Mouse (Mus musculus) cerebellum, adult 2 months (tissue): ENCODE results near the gene Tmem135. TPM values are rescaled to one million over a fixed set of nuclear protein-coding genes. Genes with fewer than 3 reads are reported as not detected.

ENCODE experiments used
- DNase-seq, 2 experiments: peaks; one replicate each; pipeline ENCODE4 v3.0.0; 2021
- H3K27ac ChIP-seq: fragments of 200-500 bp; 2 replicates; pipeline ENCODE4 v1.5.1; 2012; ENCODE audit warnings: low read length, control low read depth, inconsistent platforms; ENCODE audit not compliant: insufficient read depth
- H3K27me3 ChIP-seq: fragments of 200-500 bp; 2 replicates; pipeline ENCODE4 v1.6.1; 2012; ENCODE audit warnings: inconsistent platforms, mild to moderate bottlenecking, low read length, moderate library complexity; ENCODE audit not compliant: control insufficient read depth, insufficient read depth
- H3K4me1 ChIP-seq: fragments of 200-500 bp; 2 replicates; pipeline ENCODE4 v1.6.1; 2011; ENCODE audit warnings: low read length; ENCODE audit not compliant: control insufficient read depth, insufficient read depth
- H3K4me3 ChIP-seq: fragments of 200-500 bp; replicated peaks from 2 replicates; pipeline ENCODE3; 2011; ENCODE audit warnings: mild to moderate bottlenecking, low read depth, low read length, control low read depth; ENCODE audit not compliant: insufficient read depth
- CTCF ChIP-seq: fragments of 200-500 bp; IDR thresholded peaks from 2 replicates; pipeline ENCODE4 v1.5.1; 2011; ENCODE audit warnings: low read depth, mild to moderate bottlenecking, control low read depth, low read length, moderate library complexity, borderline replicate concordance; ENCODE audit not compliant: insufficient read depth
- POLR2A ChIP-seq: fragments of 200-500 bp; IDR thresholded peaks from 2 replicates; pipeline ENCODE4 v1.6.1; 2011; ENCODE audit warnings: low read length, control low read depth, borderline replicate concordance; ENCODE audit not compliant: insufficient read depth
- WGBS: fragments of 180-500 bp; shearing (Covaris S2); methylation state at CpG from one replicate; pipeline ENCODE4 v1.1.7; 2018; 5-methylcytosine and 5-hydroxymethylcytosine counted together
- polyA plus RNA-seq: library from polyadenylated mRNA; depleted of rRNA; stranded (reverse); fragments of >200 nt; gene quantifications from 2 replicates; pipeline ENCODE4 v1.2.3, GENCODE M21; 2012

Tmem135 gene
- polyA plus RNA-seq, 1 experiment, result 42.7 TPM

DNA sequence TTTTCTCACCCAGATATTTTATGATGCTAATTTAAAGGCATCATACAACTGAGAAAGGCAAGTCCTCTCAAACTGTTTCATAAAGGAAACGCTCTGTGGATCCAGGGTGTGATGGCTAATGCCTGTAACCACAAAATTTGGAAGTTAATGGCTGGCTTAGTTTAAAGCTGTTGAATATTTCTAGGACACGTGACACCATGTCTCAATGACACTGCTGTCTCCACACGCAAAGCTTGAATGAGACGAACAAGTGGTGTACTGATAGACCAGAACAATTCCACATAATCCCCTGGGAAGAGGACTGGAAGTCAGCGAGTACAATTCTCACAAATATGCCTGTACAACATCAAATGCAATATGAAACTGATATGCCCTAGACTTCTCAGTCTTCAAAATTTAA, 200.9 kb downstream of the Tmem135 start:
- no peak overlapping the region for H3K4me3 ChIP-seq
- H3K4me1 ChIP-seq, result peaks cover 8% of the 10 kb centered on the region
- no peak for DNase-seq
- WGBS, result 85% methylated on average over 5 of the region's 5 CpGs
- TF ChIP-seq POLR2A (no peak), CTCF (no peak)
- no peaks in the 10 kb centered on the region for H3K27me3 ChIP-seq
- H3K27ac ChIP-seq, result no peak overlapping the region

DNA sequence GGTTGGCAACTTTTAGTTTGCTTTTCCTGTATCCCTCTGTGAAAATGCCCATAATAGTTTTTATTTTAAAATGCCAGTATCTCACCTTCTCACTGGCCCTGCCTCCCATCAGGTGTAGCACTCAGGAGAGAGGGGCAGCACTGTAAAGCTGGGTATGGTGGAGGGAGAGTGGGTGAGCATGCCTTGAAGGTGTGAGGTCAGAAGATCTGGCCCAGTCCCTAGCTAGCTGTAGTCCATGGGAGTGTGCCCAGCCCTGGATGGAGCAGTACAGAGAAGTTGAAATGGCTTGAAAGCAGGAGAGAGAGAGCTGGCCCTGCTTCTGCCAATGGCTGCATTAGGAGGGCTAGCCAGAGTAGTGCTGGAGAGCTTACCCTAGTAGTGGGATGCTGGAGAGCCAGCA, 202.1 kb downstream of the Tmem135 start:
- TF ChIP-seq POLR2A (no peak), CTCF (no peak)
- no peak overlapping the region for H3K4me3 ChIP-seq
- no peak overlapping the region; the same call in 1 of the 2 replicates for H3K27ac ChIP-seq
- no peaks in the 10 kb centered on the region for H3K27me3 ChIP-seq
- H3K4me1 ChIP-seq, result peaks cover 8% of the 10 kb centered on the region
- DNase-seq, result no peak

DNA sequence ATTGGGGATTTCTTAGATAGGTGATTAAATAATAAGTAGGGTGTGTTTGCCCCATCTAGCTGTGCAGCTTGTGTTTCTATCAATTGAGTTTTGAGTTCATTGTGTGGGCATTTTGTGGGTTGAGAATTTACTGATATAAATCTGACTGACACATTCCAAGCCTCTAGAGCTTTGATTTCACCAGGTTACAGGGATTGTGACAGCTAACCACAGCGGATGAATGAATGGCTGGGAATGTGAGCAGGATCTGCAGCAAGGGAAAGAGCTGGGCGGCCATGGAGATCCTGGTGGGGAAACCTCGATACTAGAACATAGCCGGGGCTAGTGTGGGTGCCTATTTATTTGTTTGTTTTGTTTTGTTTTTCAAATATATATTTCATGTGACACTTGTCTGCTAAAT, 205.5 kb downstream of the Tmem135 start:
- no peak for DNase-seq
- H3K4me3 ChIP-seq, result no peak overlapping the region
- no peak overlapping the region for H3K27ac ChIP-seq
- peaks cover 8% of the 10 kb centered on the region for H3K4me1 ChIP-seq
- no peaks in the 10 kb centered on the region for H3K27me3 ChIP-seq
- 92% methylated on average over 4 of the region's 4 CpGs for WGBS
- TF ChIP-seq CTCF (no peak), POLR2A (no peak)

- WGBS, result 81% methylated on average over 5 of the region's 5 CpGs
- H3K4me1 ChIP-seq, result no peaks in the 10 kb centered on the region; the same call in 1 of the 2 replicates
- H3K4me3 ChIP-seq, result no peak overlapping the region
- H3K27ac ChIP-seq, result no peak overlapping the region
- DNase-seq, result no peak
- TF ChIP-seq POLR2A (no peak), CTCF (no peak)
- no peaks in the 10 kb centered on the region for H3K27me3 ChIP-seq
Observed at GRCm38 (mm10) chr7:89193459-89193858, 210.6 kb downstream of the Tmem135 start.

GRCm38 (mm10) chr7:89183928-89184327, 220.1 kb downstream of the Tmem135 start:
- no peak for TF ChIP-seq CTCF
- TF ChIP-seq POLR2A, result no peak
- Histone ChIP-seq H3K27ac (no peak overlapping the region), H3K4me3 (no peak overlapping the region), H3K4me1 (peaks cover 2% of the 10 kb centered on the region; the same call in 1 of the 2 replicates), H3K27me3 (no peaks in the 10 kb centered on the region)
- peak in 1 of 2 experiments; percentile 50 for DNase-seq
- 27% methylated on average over 4 of the region's 4 CpGs for WGBS

DNA sequence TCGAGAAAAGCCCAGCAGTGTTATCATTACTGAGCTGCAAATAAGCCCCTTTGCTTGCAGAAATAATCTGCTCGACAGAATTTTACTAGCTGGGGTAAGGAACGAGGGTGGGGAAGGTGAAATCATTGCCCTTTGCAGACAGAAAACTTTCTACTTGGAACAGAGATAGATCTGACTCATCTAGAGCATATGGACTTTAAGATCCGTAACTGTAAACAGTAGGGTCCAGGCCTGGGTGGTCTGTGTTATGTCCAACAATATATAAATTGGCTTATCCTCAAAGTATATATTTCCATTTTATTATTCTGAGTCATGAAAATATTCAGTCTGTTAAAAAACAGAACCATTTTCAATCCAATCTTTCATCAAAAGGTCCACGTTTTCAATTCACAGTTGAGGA, 221.1 kb downstream of the Tmem135 start:
- WGBS, result 82% methylated on average over 5 of the region's 5 CpGs
- no peak overlapping the region for H3K27ac ChIP-seq
- no peak overlapping the region for H3K4me3 ChIP-seq
- peaks cover 4% of the 10 kb centered on the region; the same call in 1 of the 2 replicates for H3K4me1 ChIP-seq
- TF ChIP-seq CTCF (no peak), POLR2A (no peak)
- H3K27me3 ChIP-seq, result no peaks in the 10 kb centered on the region
- DNase-seq, result no peak

- WGBS, result 68% methylated on average over 1 of the region's 1 CpGs
- Histone ChIP-seq H3K4me1 (peaks cover 6% of the 10 kb centered on the region; the same call in 1 of the 2 replicates), H3K27ac (no peak overlapping the region), H3K27me3 (no peaks in the 10 kb centered on the region), H3K4me3 (no peak overlapping the region)
- TF ChIP-seq CTCF (no peak), POLR2A (no peak)
- peak in 1 of 2 experiments; percentile 10 for DNase-seq
Observed at GRCm38 (mm10) chr7:89181285-89181684, 222.7 kb downstream of the Tmem135 start.

- H3K4me3 ChIP-seq, result no peak overlapping the region
- no peaks in the 10 kb centered on the region for H3K27me3 ChIP-seq
- H3K4me1 ChIP-seq, result peaks cover 4% of the 10 kb centered on the region; the same call in 1 of the 2 replicates
- TF ChIP-seq CTCF, result no peak
- TF ChIP-seq POLR2A, result no peak
- WGBS, result 22% methylated on average over 2 of the region's 2 CpGs
- DNase-seq, result peak; percentile 59 to 77
- no peak overlapping the region for H3K27ac ChIP-seq
Observed at GRCm38 (mm10) chr7:89178601-89179000, 225.4 kb downstream of the Tmem135 start.
